Comparison of ENCODE assay signal across 8 mouse cellular contexts in genomic region chr13:83730713-83731480, GRCm38 (mm10).
DNase-seq lines count a peak whose midpoint lies in the region; ATAC-seq lines count a peak whose summit lies in the region.

No protein-coding gene starts in this region.

- peaks cover 11% of the 10 kb centered on the region; the same call in 1 of the 2 replicates for H3K4me1 ChIP-seq in heart, embryonic 10.5 days
- peaks cover 22% of the 10 kb centered on the region for H3K4me1 ChIP-seq in embryonic facial prominence, embryonic 15.5 days
- H3K4me1 ChIP-seq in intestine, embryonic 14.5 days (replicated peaks; ENCODE audit: control insufficient read depth, insufficient read depth, low read length) = peaks cover 3% of the 10 kb centered on the region; the same call in 1 of the 2 replicates
- H3K4me1 ChIP-seq in limb, embryonic 13.5 days = peaks cover 26% of the 10 kb centered on the region
- no peaks in the 10 kb centered on the region for H3K4me1 ChIP-seq in neural tube, embryonic 11.5 days (ENCODE audit: control insufficient read depth, insufficient read depth, low read length)

- peaks cover 84% of the 10 kb centered on the region for H3K27me3 ChIP-seq in heart, embryonic 10.5 days (ENCODE audit: insufficient read depth, poor library complexity, severe bottlenecking)
- peaks cover 84% of the 10 kb centered on the region for H3K27me3 ChIP-seq in embryonic facial prominence, embryonic 15.5 days
- peaks cover 90% of the 10 kb centered on the region for H3K27me3 ChIP-seq in intestine, embryonic 14.5 days (replicated peaks; ENCODE audit: control insufficient read depth, insufficient read depth, low read length)
- H3K27me3 ChIP-seq in limb, embryonic 13.5 days = peaks cover 86% of the 10 kb centered on the region
- peaks cover 5% of the 10 kb centered on the region; the same call in 1 of the 2 replicates for H3K27me3 ChIP-seq in neural tube, embryonic 11.5 days (ENCODE audit: control insufficient read depth, insufficient read depth, low read length)

- H3K9ac ChIP-seq in embryonic facial prominence, embryonic 15.5 days = peak overlapping the region; percentile 40
- H3K9ac ChIP-seq in intestine, embryonic 14.5 days (ENCODE audit: low read length) = peak overlapping the region; percentile 64
- peak overlapping the region; percentile 74 for H3K9ac ChIP-seq in limb, embryonic 13.5 days
- H3K9ac ChIP-seq in neural tube, embryonic 11.5 days (ENCODE audit: low read length) = peak overlapping the region; percentile 90

- peak; percentile 86 for DNase-seq in heart, embryonic 10.5 days (ENCODE audit: low spot score)
- no peak for DNase-seq in heart, adult 18-20 months
- peak; percentile 52 to 61 for DNase-seq in adrenal gland, postnatal 36 days
- DNase-seq in intestine, embryonic 14.5 days (ENCODE audit: low spot score) = peak; percentile 85
- peak; percentile 88 for DNase-seq in neural tube, embryonic 11.5 days (ENCODE audit: low spot score)

- peak overlapping the region; percentile 95 for H3K4me2 ChIP-seq in embryonic facial prominence, embryonic 15.5 days (replicated peaks)
- peak overlapping the region; percentile 66 for H3K4me2 ChIP-seq in intestine, embryonic 14.5 days (ENCODE audit: low read length)
- peak overlapping the region; percentile 85 for H3K4me2 ChIP-seq in limb, embryonic 13.5 days (replicated peaks)
- H3K4me2 ChIP-seq in neural tube, embryonic 11.5 days (ENCODE audit: low read depth) = peak overlapping the region; percentile 60

- no peaks in the 10 kb centered on the region for H3K36me3 ChIP-seq in heart, embryonic 10.5 days
- H3K36me3 ChIP-seq in embryonic facial prominence, embryonic 15.5 days = no peaks in the 10 kb centered on the region
- H3K36me3 ChIP-seq in intestine, embryonic 14.5 days (ENCODE audit: control insufficient read depth, insufficient read depth, low read length) = no peaks in the 10 kb centered on the region
- H3K36me3 ChIP-seq in limb, embryonic 13.5 days = no peaks in the 10 kb centered on the region
- no peaks in the 10 kb centered on the region for H3K36me3 ChIP-seq in neural tube, embryonic 11.5 days (ENCODE audit: control insufficient read depth, insufficient read depth, low read length)

- under 1% methylated on average over 89 of the region's 91 CpGs for WGBS in heart, embryonic 10.5 days
- under 1% methylated on average over 75 of the region's 91 CpGs for WGBS in embryonic facial prominence, embryonic 15.5 days
- under 1% methylated on average over 87 of the region's 91 CpGs for WGBS in intestine, embryonic 14.5 days
- WGBS in limb, embryonic 13.5 days = under 1% methylated on average over 85 of the region's 91 CpGs
- WGBS in neural tube, embryonic 11.5 days = under 1% methylated on average over 79 of the region's 91 CpGs

- H3K4me3 ChIP-seq in heart, embryonic 10.5 days = peak overlapping the region; percentile 73
- peak overlapping the region; percentile 58 for H3K4me3 ChIP-seq in embryonic facial prominence, embryonic 15.5 days (replicated peaks)
- peak overlapping the region; percentile 53 for H3K4me3 ChIP-seq in intestine, embryonic 14.5 days (ENCODE audit: low read depth, low read length)
- peak overlapping the region; percentile 62 for H3K4me3 ChIP-seq in limb, embryonic 13.5 days
- peak overlapping the region; percentile 61 for H3K4me3 ChIP-seq in neural tube, embryonic 11.5 days (ENCODE audit: low read depth, low read length)

- peak overlapping the region; percentile 93 for H3K27ac ChIP-seq in heart, embryonic 10.5 days
- H3K27ac ChIP-seq in embryonic facial prominence, embryonic 15.5 days (replicated peaks) = no peak overlapping the region; the same call in 1 of the 2 replicates
- H3K27ac ChIP-seq in intestine, embryonic 14.5 days (ENCODE audit: low read depth) = peak overlapping the region; percentile 62
- H3K27ac ChIP-seq in limb, embryonic 13.5 days = 0 out of 2 replicates have a peak overlapping the region, but pooled peaks have one; percentile 22
- peak overlapping the region; percentile 100 for H3K27ac ChIP-seq in neural tube, embryonic 11.5 days (ENCODE audit: low read depth, low read length)

- ATAC-seq in embryonic facial prominence, embryonic 15.5 days (ENCODE audit: insufficient number of reproducible peaks, low FRiP score, low TSS enrichment, low read depth) = peak; percentile 84
- peak; percentile 82 for ATAC-seq in intestine, embryonic 14.5 days (replicated peaks; ENCODE audit: low FRiP score, low TSS enrichment, low read depth)
- peak; percentile 76 for ATAC-seq in limb, embryonic 13.5 days (ENCODE audit: low FRiP score, low read depth)
- ATAC-seq in neural tube, embryonic 11.5 days (ENCODE audit: insufficient read depth, low FRiP score, low TSS enrichment) = peak; percentile 60
- no peak for ATAC-seq in inflammation-experienced regulatory T-cells, adult 6 months

- no peaks in the 10 kb centered on the region for H3K9me3 ChIP-seq in heart, embryonic 10.5 days
- no peaks in the 10 kb centered on the region for H3K9me3 ChIP-seq in embryonic facial prominence, embryonic 15.5 days (replicated peaks)
- H3K9me3 ChIP-seq in intestine, embryonic 14.5 days (ENCODE audit: control insufficient read depth, low read length) = no peaks in the 10 kb centered on the region
- H3K9me3 ChIP-seq in limb, embryonic 13.5 days = no peaks in the 10 kb centered on the region
- no peaks in the 10 kb centered on the region for H3K9me3 ChIP-seq in neural tube, embryonic 11.5 days (ENCODE audit: control insufficient read depth, low read length)

Comparison
In these comparisons a context has a peak if more than half of its experiments do, and no peak if none do; other contexts are left out.
1. DNase-seq: peak in heart, embryonic 10.5 days (single experiment), adrenal gland, postnatal 36 days (2 of 2), intestine, embryonic 14.5 days (single experiment) and neural tube, embryonic 11.5 days (single experiment); none in heart, adult 18-20 months (0 of 2).
2. H3K9ac ChIP-seq: peak in every context shown above with its lines; median percentile 90 in neural tube, embryonic 11.5 days; 74 in limb, embryonic 13.5 days; 64 in intestine, embryonic 14.5 days; 40 in embryonic facial prominence, embryonic 15.5 days.
3. Peak in every context shown above with its lines, with median percentiles within 50 percentile points of each other: H3K4me3 ChIP-seq and H3K4me2 ChIP-seq.